Mouse (Mus musculus) kidney, adult 2 months (tissue): ENCODE measurements at regions not wholly inside any gene's neighbourhood (a gene's known extent, or its start where the extent isn't known, plus 50 kb on each side); places are given as distances from the start of the nearest gene placed in this dataset.

Experiments
- CTCF ChIP-seq: fragments of 200-500 bp; conservative IDR thresholded peaks from 2 replicates; pipeline ENCODE4 v1.5.1; 2011; ENCODE audit warnings: low read depth, mild to moderate bottlenecking, control low read depth, low read length, moderate library complexity, mixed read lengths; ENCODE audit not compliant: insufficient read depth, insufficient read length
- POLR2A ChIP-seq: fragments of 200-500 bp; IDR thresholded peaks from one replicate; pipeline ENCODE4 v1.6.1; 2011; ENCODE audit warnings: low read depth, low read length, control low read depth

DNA sequence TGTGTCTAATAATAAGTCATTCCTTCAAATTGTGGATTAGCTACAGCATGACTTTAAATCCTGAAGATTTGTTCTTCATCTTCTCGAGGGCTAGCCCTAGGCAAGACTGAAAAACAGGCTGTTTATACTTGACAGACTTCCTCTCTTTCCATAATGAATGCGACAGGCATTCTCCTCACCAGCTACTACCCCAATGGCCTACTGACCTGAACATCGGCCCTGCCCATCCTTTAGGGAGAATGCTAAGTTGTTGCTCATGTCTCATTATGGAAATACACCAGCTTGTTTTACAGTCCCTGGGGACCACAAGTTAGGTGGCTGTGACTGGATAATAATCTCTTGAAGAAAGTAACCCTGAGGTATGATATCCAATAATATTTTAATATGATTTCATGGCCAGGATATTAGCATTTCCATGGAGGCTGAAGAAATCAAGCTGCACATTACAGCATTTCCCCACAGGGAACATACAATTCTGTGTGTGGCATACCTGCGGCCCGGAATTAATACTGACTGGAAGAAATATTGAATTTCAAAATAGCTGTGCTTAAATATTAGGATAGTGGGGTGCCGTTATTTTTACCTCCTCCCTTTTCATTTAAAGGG, 553.0 kb downstream of the Phf3 start:
- TF ChIP-seq CTCF (no peak), POLR2A (no peak)
